Comparison of ENCODE assay signal across 30 mouse cellular contexts in genomic region chr8:107412552-107412951, GRCm38 (mm10).
"Had no signal": no experiment of that assay in that cellular context is flagged by ENCODE, and none has a peak within 500 bp of the region (broad histone marks: within the 10 kb centered on the region; RNA-seq: fewer than 3 reads in every experiment).

No protein-coding gene starts in this region.

- H3K9ac ChIP-seq: limb, embryonic 12.5 days; limb, embryonic 13.5 days; limb, embryonic 15.5 days; liver, embryonic 12.5 days; liver, embryonic 13.5 days; liver, embryonic 14.5 days; liver, embryonic 15.5 days; liver, postnatal 0 days; lung, embryonic 14.5 days; lung, embryonic 15.5 days; midbrain, embryonic 12.5 days; midbrain, embryonic 13.5 days; midbrain, embryonic 15.5 days; neural tube, embryonic 12.5 days had no signal

- H3K4me1 ChIP-seq: limb, embryonic 10.5 days; limb, embryonic 12.5 days; limb, embryonic 13.5 days; limb, embryonic 15.5 days; liver, embryonic 12.5 days; liver, embryonic 13.5 days; liver, embryonic 15.5 days; lung, embryonic 15.5 days; midbrain, embryonic 10.5 days; midbrain, embryonic 12.5 days; midbrain, embryonic 13.5 days; midbrain, embryonic 15.5 days; neural tube, embryonic 12.5 days had no signal

- H3K9me3 ChIP-seq: limb, embryonic 10.5 days; limb, embryonic 12.5 days; limb, embryonic 13.5 days; limb, embryonic 15.5 days; liver, embryonic 12.5 days; liver, embryonic 13.5 days; liver, embryonic 15.5 days; lung, embryonic 15.5 days; megakaryocyte, embryonic 14.5 days; midbrain, embryonic 10.5 days; midbrain, embryonic 12.5 days; midbrain, embryonic 13.5 days; midbrain, embryonic 15.5 days; neural tube, embryonic 12.5 days had no signal

- ATAC-seq: liver, postnatal 0 days; lung, postnatal 0 days; midbrain, embryonic 13.5 days; midbrain, embryonic 15.5 days; midbrain, embryonic 16.5 days had no signal

- DNase-seq: left cerebral cortex, postnatal 4 days; liver; liver, embryonic 13.5 days; liver, postnatal 0 days; lung, adult 18-20 months; lung, adult 2 months; lung, embryonic 14.5 days; lung, postnatal 10 days; lung, postnatal 14 days; lung, postnatal 36 days; lung, postnatal 4 days; midbrain, embryonic 14.5 days had no signal

- H3K27me3 ChIP-seq: limb, embryonic 12.5 days; limb, embryonic 13.5 days; limb, embryonic 15.5 days; liver, embryonic 12.5 days; liver, embryonic 13.5 days; liver, embryonic 15.5 days; lung, embryonic 15.5 days; megakaryocyte, embryonic 14.5 days; midbrain, embryonic 12.5 days; midbrain, embryonic 13.5 days; midbrain, embryonic 15.5 days; neural tube, embryonic 12.5 days had no signal

- H3K4me3 ChIP-seq: limb, embryonic 10.5 days; limb, embryonic 12.5 days; limb, embryonic 13.5 days; limb, embryonic 15.5 days; liver, embryonic 12.5 days; liver, embryonic 13.5 days; liver, embryonic 15.5 days; lung, embryonic 15.5 days; megakaryocyte, embryonic 14.5 days; midbrain, embryonic 10.5 days; midbrain, embryonic 12.5 days; midbrain, embryonic 13.5 days; midbrain, embryonic 15.5 days; myocyte; neural tube, embryonic 12.5 days had no signal

- H3K27ac ChIP-seq: limb, embryonic 10.5 days; limb, embryonic 12.5 days; limb, embryonic 13.5 days; limb, embryonic 15.5 days; liver, embryonic 12.5 days; liver, embryonic 13.5 days; liver, embryonic 14.5 days; liver, embryonic 15.5 days; lung, embryonic 15.5 days; macrophage; midbrain, embryonic 10.5 days; midbrain, embryonic 12.5 days; midbrain, embryonic 13.5 days; midbrain, embryonic 15.5 days; neural tube, embryonic 12.5 days had no signal
